Mouse (Mus musculus) liver, postnatal 0 days (tissue): ENCODE results near the gene H2-Ob. TPM values are rescaled to one million over a fixed set of nuclear protein-coding genes. Genes with fewer than 3 reads are reported as not detected.

Experiments used
- ATAC-seq: fragments of 200-750 bp; cut with Nextera tagmentation; 2 replicates; pipeline ENCODE4 v1.8.0; 2017; ENCODE audit warnings: mild to moderate bottlenecking, moderate library complexity
- DNase-seq: peaks from one replicate; pipeline ENCODE4 v3.0.0-alpha.2; 2016
- H3K27ac ChIP-seq: fragments of 300-500 bp; sonication (generic); 2 replicates; pipeline ENCODE4 v1.5.1; 2014; ENCODE audit warnings: antibody characterized with exemption, moderate library complexity, mild to moderate bottlenecking, low read depth
- H3K27me3 ChIP-seq: fragments of 300-500 bp; sonication (generic); 2 replicates; pipeline ENCODE4 v1.6.1; 2014; ENCODE audit warnings: low read length, control low read depth, mixed read lengths; ENCODE audit not compliant: insufficient read depth
- H3K36me3 ChIP-seq: fragments of 300-500 bp; sonication (generic); replicated peaks from 2 replicates; pipeline ENCODE4 v1.6.1; 2014; ENCODE audit warnings: mild to moderate bottlenecking, control low read depth, low read length, moderate library complexity, mixed read lengths; ENCODE audit not compliant: insufficient read depth
- H3K4me1 ChIP-seq: fragments of 300-500 bp; sonication (generic); 2 replicates; pipeline ENCODE4 v1.6.1; 2014; ENCODE audit warnings: antibody characterized with exemption, mild to moderate bottlenecking, control low read depth; ENCODE audit not compliant: insufficient read depth
- H3K4me2 ChIP-seq: fragments of 300-500 bp; sonication (generic); 2 replicates; pipeline ENCODE4 v1.6.1; 2014; ENCODE audit warnings: low read depth, mild to moderate bottlenecking, low read length, moderate library complexity, mixed read lengths
- H3K4me3 ChIP-seq: fragments of 300-500 bp; sonication (generic); 2 replicates; pipeline ENCODE4 v1.5.1; 2014; ENCODE audit warnings: low read depth, low read length
- H3K9ac ChIP-seq: fragments of 300-500 bp; sonication (generic); replicated peaks from 2 replicates; pipeline ENCODE4 v1.6.1; 2014; ENCODE audit warnings: mild to moderate bottlenecking, moderate library complexity
- H3K9me3 ChIP-seq: fragments of 300-500 bp; sonication (generic); 2 replicates; pipeline ENCODE4 v1.6.1; 2016; ENCODE audit warnings: mild to moderate bottlenecking, control low read depth, low read length, mixed read lengths
- CTCF ChIP-seq: sonication (generic); IDR thresholded peaks from 2 replicates; pipeline ENCODE4 v1.5.1; 2016; ENCODE audit warnings: antibody characterized with exemption, low read depth
- EP300 ChIP-seq: IDR thresholded peaks from 2 replicates; pipeline ENCODE4 v1.6.1; 2016; ENCODE audit warnings: antibody characterized with exemption, low read depth, mild to moderate bottlenecking
- WGBS: fragments of 180-500 bp; shearing (Covaris S2); extraction: QIAGEN DNeasy Blood & Tissue Kit; methylation state at CpG from one replicate; pipeline ENCODE4 v1.1.7; 2014; ENCODE audit not compliant: insufficient replicate concordance; 5-methylcytosine and 5-hydroxymethylcytosine counted together
- polyA plus RNA-seq: library from polyadenylated mRNA; unstranded; fragments of >200 nt; fragmentation: Nextera tagmentation; extraction: Ambion mirVana; gene quantifications from 2 replicates; pipeline ENCODE4 v1.2.1, GENCODE M21; 2015

The H2-Ob gene
- polyA plus RNA-seq, 1 experiment from 2014 or later, result 1.1 TPM

GRCm38 (mm10) chr17:34196941-34197894 lies 41.5 kb upstream of the H2-Ob start, which contains the start of gene Psmb8:
Gene Psmb8 (plus strand): TSS chr17:34197721.
- WGBS, result 9% methylated on average over 41 of the region's 41 CpGs
- TF ChIP-seq EP300 (no peak), CTCF (no peak)
- ATAC-seq (peak; percentile 80), DNase-seq (peak; percentile 91)
- Histone ChIP-seq H3K4me3 (peak within 1 kb of the TSS; percentile 74), H3K4me1 (peaks cover 9% of the 10 kb centered on the region), H3K36me3 (peaks cover 16% of the 10 kb centered on the region; the same call in 1 of the 2 replicates), H3K9me3 (no peaks in the 10 kb centered on the region), H3K9ac (peak within 1 kb of the TSS; percentile 80), H3K27ac (peak within 1 kb of the TSS; percentile 68), H3K27me3 (peaks cover 3% of the 10 kb centered on the region; the same call in 1 of the 2 replicates), H3K4me2 (peak within 1 kb of the TSS; percentile 88)

DNA sequence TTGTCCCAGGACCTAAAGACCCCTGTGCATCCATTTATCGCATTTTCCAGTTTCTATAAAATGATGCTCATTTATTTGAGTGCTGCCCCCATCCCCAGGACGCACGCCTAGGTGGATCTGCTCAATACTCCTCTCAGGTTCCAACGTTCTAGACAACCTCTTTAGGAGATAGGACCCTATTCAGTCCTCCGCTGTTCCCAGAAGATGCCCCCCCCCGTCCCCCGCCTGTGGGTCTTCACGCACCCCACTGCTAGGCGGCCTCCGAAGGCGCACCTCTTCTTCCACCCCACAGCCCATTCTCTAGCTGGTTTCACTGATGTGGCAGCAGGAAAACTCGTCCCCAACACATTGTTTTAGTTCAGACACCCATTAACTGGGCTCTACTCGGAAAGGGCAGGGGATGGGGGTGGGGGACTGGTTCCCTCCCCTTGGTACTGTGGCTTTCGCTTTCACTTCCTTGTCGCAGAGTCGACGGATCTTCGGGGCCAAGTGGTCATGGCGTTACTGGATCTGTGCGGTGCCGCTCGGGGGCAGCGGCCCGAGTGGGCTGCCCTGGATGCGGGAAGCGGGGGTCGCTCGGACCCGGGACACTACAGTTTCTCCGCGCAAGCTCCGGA lies 40.7 kb upstream of the H2-Ob start:
- WGBS, result under 1% methylated on average over 32 of the region's 32 CpGs
- no peak for TF ChIP-seq CTCF
- no peak for TF ChIP-seq EP300
- ATAC-seq (peak; percentile 70), DNase-seq (peak; percentile 73)
- H3K4me3 ChIP-seq, result peak overlapping the region; percentile 74
- H3K36me3 ChIP-seq, result peaks cover 16% of the 10 kb centered on the region; the same call in 1 of the 2 replicates
- peaks cover 3% of the 10 kb centered on the region; the same call in 1 of the 2 replicates for H3K27me3 ChIP-seq
- no peaks in the 10 kb centered on the region for H3K9me3 ChIP-seq
- H3K4me1 ChIP-seq, result peaks cover 9% of the 10 kb centered on the region
- H3K4me2 ChIP-seq, result peak overlapping the region; percentile 88
- peak overlapping the region; percentile 80 for H3K9ac ChIP-seq
- H3K27ac ChIP-seq, result peak overlapping the region; percentile 68

GRCm38 (mm10) chr17:34198521-34198912 lies 40.2 kb upstream of the H2-Ob start:
- H3K36me3 ChIP-seq, result peaks cover 16% of the 10 kb centered on the region; the same call in 1 of the 2 replicates
- ATAC-seq (peak; percentile 12), DNase-seq (no peak)
- no peaks in the 10 kb centered on the region for H3K9me3 ChIP-seq
- peak overlapping the region; percentile 80 for H3K9ac ChIP-seq
- TF ChIP-seq EP300, result no peak
- TF ChIP-seq CTCF, result no peak
- H3K27me3 ChIP-seq, result peaks cover 3% of the 10 kb centered on the region; the same call in 1 of the 2 replicates
- H3K4me3 ChIP-seq, result peak overlapping the region; percentile 74
- H3K4me2 ChIP-seq, result peak overlapping the region; percentile 88
- peaks cover 9% of the 10 kb centered on the region for H3K4me1 ChIP-seq
- WGBS, result 3% methylated on average over 11 of the region's 11 CpGs
- peak overlapping the region; percentile 68 for H3K27ac ChIP-seq

GRCm38 (mm10) chr17:34199050-34199619 lies 39.6 kb upstream of the H2-Ob start:
- DNase-seq (no peak), ATAC-seq (no peak)
- TF ChIP-seq EP300 (no peak), CTCF (no peak)
- peaks cover 9% of the 10 kb centered on the region for H3K4me1 ChIP-seq
- H3K4me2 ChIP-seq, result peak overlapping the region; percentile 88
- peaks cover 3% of the 10 kb centered on the region; the same call in 1 of the 2 replicates for H3K27me3 ChIP-seq
- H3K36me3 ChIP-seq, result peaks cover 11% of the 10 kb centered on the region; the same call in 1 of the 2 replicates
- H3K9me3 ChIP-seq, result no peaks in the 10 kb centered on the region
- H3K27ac ChIP-seq, result no peak overlapping the region
- H3K4me3 ChIP-seq, result peak overlapping the region; percentile 74
- 71% methylated on average over 12 of the region's 12 CpGs for WGBS
- H3K9ac ChIP-seq, result peak overlapping the region; percentile 80; the same call in 1 of the 2 replicates

DNA sequence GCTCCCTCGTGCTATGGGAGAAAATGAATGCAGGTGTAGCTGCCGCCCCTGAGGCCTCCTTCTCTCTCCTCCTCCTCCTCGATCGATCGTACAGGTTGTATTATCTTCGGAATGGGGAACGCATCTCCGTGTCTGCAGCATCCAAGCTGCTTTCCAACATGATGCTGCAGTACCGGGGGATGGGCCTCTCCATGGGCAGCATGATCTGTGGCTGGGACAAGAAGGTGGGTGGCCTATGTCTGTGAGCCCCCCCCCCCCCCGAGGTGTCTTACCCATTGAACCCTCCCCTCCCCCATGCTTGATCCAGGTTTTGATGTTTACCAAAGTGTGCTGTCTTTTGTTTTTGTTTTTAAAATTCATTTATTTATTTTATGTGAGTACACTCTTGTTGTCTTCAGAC lies 38.7 kb upstream of the H2-Ob start:
- Histone ChIP-seq H3K9me3 (no peaks in the 10 kb centered on the region), H3K4me3 (no peak overlapping the region), H3K36me3 (peaks cover 7% of the 10 kb centered on the region; the same call in 1 of the 2 replicates), H3K9ac (no peak overlapping the region), H3K4me1 (peaks cover 11% of the 10 kb centered on the region), H3K4me2 (no peak overlapping the region), H3K27me3 (peaks cover 3% of the 10 kb centered on the region; the same call in 1 of the 2 replicates), H3K27ac (no peak overlapping the region)
- no peak for TF ChIP-seq CTCF
- TF ChIP-seq EP300, result no peak
- DNase-seq, result no peak
- WGBS, result 84% methylated on average over 10 of the region's 10 CpGs
- ATAC-seq, result no peak
